Mouse (Mus musculus) cerebellum, adult 11 months (tissue): ENCODE data around the gene Baz2b.

Experiments
- DNase-seq: peaks from one replicate; pipeline ENCODE4 v3.0.0; 2022

The Baz2b gene

DNA sequence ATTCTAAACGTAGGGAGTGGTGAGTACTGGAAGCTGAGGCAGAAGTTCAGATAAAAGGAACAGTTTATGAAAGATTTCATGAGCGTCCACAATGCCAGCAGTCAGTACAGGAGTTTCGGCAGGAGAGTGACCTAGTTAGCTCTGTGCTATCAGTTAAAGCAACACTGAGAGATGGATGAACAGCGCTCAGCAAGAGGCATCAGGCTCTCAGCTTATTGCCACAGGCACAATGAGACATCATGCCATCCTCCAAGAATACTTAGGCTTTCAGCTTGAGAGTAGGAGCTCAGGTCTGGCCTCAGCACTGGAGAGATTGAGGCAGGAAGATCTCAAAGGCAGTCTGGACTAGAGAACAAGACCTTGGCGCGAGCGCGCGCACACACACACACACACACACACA is 160.3 kb downstream of the Baz2b start:
- DNase-seq, result no peak

DNA sequence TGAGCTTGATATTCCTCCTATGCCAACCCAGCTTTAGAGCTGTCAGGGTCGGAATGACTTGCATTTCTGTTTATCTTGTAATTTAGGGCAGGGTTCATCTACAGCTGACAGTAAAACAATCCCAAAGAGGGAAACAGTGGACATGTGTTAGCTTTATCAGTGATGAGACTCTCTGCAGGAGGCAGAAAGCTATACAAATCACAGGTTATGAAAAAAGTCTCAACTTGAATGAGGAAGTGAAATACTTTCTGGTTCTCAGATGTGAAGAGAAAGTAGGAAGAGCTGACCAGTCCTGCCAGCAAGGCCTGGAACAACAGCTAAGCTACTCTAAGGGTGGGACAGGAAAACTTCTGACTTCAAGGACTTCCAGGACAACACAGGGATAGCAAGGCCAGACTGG is 163.6 kb downstream of the Baz2b start:
- no peak for DNase-seq

DNA sequence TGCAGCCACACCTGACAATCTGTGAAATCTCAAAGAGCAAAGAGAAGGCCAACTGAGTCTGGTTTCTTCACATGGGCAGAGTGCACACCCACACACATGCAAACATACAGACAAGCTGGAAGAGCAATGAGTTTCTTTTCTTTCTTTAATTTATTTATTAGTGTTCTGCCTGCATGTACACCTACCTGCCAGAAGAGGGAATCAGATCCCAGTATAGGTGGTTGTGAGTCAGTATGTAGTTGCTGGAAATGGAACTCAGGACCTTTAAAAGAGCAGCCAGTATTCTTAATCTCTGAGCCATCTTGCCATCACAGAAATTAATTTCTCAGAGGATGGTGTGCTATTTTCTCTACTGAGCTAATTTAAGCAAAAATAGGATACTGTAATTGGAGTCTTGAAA is 164.7 kb downstream of the Baz2b start:
- no peak for DNase-seq

DNA sequence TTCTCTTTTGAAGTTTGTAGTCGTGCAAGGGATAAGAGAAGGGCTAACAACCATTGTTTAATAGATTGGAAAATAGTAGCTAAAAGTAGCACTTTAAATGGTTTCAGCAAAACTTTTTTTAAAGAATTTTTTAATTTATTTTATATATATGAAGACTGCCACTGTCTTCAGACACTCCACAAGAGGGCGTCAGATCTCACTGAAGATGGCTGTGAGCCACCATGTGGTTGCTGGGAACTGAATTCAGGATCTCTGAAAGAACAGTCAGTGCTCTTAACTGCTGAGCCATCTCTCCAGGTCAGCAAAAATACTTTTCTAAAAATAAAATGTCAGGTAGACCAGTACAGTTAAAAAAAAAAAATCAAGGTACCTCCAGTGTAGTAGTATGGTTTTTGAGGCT is 165.1 kb downstream of the Baz2b start:
- no peak for DNase-seq

DNA sequence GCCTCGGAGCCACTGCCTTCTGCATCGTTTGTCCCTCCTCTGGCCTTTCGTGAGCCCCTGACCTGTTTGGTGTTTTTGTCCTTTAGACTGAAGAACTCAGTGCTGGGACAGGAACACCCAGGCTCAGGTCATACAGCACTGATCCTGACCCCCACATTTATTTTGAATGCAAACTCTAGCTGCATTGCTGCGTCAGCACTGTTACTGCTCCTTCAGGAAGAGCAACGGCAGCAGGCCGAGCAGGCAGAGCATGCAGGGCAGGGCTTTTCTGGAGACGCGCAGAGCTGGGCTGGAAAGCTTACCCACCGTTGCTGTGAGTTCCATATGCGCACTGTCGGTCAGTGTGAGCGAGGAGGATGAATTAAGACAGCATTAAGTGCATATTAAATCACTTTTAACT is 166.9 kb downstream of the Baz2b start:
- peak; percentile 37 for DNase-seq

DNA sequence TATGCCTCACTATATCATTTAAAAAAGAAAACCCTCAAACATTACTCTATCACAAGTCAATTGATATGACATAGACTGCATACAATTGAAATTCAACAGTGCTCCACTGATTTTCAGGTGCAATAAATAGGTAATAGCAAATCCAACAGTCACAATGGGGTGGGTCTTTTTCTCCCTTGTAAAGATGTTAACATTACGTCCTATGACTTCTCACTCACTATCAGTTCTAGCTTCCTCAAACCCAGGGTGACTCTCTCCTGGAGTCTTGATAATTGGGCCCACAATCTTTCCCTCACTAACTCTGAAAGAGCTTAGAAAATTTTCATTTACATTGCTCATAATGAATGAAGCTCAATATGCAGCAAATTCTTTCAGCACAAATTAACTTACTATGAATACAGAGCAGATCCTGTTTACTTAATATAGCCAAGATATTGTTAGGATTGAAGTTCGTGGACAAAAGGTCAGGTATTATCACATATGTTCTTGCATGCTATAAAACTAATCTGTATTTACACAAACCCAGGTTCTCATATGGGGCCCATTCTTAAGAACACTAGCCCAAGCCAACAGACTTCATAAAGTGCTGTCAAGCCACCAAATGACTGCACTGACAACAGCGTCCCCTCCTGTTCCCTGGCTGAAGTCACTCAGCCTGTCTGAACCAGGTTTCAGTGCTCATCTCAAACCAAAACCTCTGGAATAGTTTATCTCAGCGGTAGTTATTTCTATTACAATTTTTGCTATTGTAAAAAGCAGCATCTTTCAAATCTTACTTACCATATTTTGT is 168.0 kb downstream of the Baz2b start:
- DNase-seq, result no peak

DNA sequence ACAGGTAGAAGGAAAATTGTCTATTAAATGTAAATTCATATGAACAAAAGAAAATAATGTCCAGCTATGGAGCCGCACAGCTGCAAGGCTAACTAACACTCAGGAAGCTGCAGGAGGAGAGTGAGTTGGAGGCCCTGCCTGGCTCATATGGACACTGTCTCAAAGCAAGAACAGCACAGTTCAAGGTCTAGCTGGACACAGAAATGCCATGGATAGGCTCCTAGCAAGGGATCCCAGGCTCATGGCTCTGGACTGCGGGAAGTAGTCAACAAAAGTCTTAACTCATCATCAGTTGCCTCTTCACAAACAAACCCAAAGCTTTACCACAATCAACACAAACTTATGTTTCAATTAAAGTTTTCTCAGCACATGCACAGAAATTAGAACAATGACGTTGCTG is 169.5 kb downstream of the Baz2b start:
- no peak for DNase-seq

DNA sequence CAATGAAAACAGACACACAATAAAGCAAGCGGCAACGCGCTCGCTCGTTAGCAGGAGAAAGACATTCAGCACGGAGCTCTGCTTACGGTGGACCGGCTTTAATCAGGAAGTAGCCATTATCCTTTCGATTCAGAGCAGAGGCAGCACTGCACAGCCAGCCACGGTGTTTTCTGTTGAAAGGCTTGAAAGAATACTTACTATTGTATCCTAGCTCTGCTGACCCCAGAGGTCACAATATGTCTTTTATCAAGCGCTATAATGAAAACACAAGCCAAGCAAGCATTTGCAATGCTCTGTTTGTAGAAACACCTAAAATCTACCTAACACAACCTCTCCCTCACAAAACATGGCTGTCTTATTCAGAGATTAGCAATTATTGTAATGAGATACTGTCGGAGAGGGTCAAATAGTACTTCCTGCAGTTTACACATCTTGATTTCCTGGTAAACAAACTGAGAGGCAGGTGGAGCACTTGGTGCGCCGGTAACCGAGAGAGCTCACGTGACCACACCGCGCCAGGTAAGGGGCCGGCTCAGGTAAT is 172.6 kb downstream of the Baz2b start:
- DNase-seq, result peak; percentile 36

DNA sequence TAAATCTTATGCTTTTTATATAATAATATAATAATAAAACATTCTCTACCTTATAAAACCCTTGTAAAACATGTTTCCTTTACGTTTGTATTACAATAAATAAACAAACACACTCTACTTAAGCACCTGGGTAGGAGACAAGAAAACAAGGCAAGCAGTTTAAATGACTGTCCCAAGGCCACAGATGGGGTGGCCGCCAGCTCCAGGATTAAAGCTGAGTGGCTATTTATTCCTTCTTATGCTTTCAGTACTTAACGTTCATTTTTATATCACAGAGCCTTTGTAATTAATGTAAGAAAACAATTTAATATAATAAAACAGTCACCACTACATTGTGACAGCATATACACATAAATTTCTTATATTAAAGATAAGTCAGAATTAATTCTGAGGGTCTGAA is 173.3 kb downstream of the Baz2b start:
- no peak for DNase-seq

DNA sequence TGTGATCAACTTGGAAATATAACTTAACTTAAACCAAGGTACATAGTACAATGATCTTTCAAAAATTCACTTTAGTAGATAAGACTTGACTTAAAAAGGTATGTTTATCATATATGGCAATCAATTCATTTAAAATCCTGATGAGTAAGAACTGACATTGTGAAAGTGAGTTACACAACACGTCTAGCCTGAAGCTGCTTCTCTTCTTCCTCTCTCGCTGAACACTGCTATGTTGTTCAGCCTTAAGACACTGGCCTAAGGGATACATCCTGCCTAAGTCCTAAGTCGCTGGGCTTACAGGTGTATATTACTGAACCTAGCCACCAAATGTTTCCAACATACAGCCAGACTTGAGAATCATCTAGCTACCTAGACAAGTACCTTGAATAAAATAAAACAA is 178.6 kb downstream of the Baz2b start:
- DNase-seq, result no peak

DNA sequence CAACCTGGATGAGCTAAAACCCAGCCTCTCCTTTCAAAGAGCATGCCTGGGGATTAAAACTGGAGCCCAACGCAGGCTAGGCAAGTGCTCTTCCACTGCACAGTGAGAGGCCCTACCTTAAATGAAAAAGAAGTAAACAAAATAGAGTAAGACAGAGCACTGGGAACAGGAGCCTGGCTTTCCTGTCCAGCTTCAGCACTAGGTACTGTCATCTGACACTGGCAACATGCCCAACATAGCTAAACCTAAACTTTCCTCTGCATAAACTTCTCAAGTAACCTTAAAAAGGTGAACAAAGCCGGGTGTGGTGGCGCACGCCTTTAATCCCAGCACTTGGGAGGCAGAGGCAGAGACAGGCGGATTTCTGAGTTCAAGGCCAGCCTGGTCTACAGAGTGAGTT is 180.6 kb downstream of the Baz2b start:
- DNase-seq, result no peak

DNA sequence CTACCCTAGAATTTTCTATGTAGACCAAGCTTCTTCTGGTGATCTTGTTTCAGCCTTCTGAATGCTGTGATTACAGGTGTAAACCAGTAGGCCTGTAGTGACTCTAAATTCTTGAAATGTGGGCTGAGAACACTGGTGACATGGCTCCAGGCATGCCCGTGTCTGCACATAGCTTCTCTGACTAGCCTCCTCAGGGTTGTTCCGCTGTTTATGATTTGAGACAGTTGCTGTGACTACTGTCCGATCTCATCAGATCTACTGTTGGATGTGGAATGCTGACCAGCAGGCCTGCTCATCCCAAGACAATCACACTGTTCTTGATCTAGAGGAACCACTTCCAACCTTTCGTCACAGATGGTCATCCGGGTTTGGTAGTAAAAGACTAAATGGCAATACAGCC is 182.5 kb downstream of the Baz2b start:
- no peak for DNase-seq

DNA sequence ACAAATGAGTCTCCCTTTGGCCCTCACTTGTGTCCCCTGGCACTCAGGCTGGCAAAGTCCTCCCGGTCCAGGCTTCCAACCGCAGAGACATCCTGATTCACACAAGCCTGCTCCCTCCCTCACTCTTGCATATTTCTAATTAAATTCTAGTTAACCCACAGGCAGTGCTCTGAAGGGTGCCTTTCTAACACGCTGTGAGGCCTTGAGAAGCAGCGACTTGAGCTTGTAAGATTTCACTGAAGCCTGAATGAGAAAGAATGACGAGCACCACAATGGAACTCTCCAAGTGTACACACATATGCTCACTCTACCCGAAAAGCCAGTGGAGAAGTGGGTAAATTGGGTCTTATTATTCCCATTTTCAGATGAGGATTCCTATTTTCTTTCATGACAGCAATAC is 183.1 kb downstream of the Baz2b start:
- no peak for DNase-seq

DNA sequence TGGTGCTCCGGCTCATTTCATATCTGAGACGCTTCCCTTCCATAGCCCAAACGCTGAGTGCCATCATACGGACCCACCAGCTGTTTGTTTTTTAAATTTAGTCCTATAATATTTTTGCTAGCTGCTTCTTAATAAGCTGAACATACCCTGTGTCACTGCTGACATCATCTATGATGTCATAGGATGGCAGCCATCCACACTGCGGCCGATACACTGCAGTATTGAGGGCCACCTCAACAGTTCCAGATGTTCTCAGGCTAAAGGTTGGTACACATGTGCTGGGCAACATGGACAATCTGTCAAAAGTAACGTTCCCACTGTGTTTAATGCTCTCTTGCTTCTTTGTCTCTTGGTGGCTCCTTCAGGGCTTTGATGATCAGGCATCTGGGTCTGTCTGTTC is 185.9 kb downstream of the Baz2b start:
- DNase-seq, result no peak

DNA sequence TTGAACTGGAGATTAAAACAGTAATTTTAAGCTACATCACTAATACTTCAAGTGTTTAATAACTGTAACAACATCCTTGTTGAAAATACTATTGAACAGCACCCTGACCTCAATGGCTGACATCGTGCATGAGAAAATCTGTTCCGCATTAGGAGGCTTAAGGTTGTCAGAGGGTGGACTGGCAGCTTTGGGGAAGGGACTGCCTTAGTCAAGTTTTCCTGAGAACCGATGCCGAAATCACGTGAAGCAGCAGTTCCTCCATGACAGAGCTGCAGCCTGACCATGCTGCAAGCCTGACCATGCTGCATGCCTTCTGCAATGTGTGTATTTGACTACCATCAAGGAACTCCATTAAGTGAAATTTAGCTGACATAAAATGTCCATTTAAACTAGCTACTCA is 188.1 kb downstream of the Baz2b start:
- DNase-seq, result no peak

DNA sequence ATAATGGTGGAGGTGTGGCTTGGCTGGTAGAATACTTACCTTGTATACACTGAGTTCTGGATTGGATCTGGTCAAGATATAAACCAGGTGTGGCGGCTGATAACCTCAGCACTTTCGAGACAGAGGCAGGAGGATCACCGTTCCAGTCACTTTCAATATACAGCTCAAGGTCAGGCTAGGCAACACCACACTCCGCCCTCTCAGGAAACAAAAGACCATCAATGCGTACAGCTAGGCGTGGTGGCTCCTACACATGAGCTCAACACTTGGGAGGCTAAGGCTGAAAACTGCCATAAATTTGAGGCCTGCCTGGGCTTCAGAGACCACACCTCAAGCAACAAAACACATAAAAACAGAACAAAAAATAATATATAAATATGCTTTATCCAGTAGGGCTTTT is 188.5 kb downstream of the Baz2b start:
- DNase-seq, result no peak

DNA sequence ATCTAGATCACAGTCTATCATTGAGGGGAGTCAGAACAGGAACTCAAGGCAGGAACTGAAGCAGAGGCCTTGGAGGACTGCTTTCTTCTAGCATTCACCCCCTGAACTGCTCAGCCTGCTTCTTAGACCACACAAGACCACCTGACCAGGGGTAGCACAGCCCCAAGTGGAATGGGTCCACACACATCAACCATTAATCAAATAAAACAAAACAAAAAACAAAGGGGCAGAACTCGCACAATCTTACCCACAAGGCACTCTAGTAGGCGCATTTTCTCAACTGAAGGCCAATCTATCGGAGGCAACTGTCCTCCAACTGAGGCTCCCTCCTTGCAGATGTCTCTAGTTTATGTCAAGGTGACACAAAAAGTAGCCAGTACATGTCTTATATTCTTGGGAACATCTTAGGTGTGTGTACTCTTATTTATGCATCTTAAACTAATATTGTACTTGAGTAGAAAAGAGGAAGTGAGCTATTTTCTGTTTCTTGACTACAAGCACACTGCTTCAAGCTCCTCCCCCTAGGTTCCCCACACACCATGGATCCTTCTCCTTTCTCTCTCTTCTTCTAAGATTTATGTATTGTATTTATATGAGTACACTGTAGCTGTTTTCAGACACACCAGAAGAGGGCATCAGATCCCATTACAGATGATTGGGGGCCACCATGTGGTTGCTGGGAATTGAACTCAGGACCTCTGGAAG is 189.9 kb downstream of the Baz2b start:
- DNase-seq, result no peak

DNA sequence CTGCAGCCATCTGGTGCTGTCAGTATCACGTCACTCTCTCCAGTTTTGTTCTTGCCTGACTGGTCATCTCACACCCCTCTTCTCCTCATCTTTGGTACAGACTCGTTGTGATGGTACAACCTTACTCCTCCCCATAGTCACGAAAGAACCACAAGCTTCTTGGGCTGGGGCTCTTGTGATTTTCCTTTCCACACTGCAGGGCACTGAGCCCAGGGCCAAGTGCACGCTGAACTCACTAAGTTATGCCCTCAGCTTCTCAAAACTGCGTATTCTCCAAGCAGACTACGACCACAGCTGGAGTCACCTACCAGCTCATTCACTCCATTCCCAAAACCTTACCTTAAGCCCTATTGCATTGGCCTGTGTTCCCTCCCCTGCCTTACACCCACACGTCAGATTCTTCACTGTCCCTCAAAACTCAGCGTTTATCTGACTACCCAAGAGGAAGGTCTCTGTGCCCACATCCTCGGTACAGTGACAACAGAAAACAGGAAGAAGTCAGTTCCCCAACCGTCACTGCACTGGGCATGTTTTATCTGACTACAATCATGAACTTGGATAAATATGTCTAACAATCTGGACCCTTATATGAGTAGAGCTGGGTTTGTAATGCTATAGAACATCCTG is 190.7 kb downstream of the Baz2b start:
- no peak for DNase-seq

DNA sequence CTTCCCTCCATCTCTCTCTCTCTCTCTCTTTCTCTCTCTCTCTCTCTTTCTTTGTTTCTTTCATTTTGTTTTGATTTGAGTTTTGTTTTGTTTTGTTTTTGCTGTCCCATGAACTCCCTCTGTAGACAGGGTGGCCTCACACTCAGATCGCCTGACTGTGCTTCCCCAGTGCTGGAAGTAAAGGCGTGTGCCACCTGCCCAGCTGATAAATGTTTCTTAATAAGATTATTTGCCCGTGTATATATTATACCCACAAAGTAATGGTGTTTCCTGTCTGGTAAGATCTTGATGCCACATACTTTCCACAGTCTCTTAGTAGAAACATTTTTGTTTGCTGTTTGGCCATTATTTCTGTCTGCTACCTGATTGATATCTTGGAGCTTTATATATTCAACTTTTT is 198.1 kb downstream of the Baz2b start:
- no peak for DNase-seq

DNA sequence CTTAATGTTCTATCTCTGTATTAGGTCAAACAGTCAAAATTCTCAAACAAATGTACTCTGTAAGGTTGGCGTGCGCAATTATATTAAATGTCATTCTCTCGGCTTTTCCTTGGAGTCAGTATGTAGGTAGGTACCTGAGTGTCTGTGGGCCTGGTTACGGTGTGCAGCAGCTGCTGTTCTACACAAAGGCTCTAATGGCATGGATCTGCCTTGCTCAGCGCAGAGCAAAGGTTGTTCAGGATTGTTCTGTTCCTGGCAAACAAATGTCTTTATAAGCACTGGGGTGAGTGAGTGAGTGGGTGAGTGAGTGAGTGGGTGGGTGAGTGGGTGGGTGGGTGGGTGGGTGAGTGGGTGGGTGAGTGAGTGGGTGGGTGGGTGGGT is 206.0 kb downstream of the Baz2b start:
- DNase-seq, result no peak

DNA sequence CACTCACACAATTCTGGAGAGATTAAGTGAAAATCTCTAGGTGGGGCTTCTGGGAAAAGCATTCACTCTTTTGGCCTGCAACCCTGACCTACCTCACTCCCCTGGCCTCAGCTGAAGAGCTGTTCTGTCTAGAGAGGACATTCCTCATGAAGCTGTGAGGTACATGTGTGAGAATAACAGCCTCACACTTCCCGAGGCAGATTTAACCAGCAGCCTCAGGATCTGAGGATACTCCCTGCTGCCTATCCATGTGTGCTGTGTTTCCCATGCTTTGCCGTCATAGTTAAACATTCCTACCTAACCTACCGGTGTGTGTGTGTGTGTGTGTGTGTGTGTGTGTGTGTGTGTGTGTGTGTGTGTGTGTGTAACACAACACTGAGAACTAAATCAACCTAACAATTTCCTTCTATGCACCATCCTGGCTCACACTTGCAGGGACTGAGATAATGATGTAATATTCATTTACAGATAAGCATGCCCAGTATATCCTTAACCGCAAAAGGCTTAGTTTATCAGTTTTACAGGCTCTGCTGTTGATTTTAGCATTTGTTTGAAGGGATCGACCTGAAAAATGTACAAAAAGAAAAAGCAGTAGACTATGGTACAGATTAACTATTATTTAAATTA is 206.5 kb downstream of the Baz2b start:
- DNase-seq, result no peak

DNA sequence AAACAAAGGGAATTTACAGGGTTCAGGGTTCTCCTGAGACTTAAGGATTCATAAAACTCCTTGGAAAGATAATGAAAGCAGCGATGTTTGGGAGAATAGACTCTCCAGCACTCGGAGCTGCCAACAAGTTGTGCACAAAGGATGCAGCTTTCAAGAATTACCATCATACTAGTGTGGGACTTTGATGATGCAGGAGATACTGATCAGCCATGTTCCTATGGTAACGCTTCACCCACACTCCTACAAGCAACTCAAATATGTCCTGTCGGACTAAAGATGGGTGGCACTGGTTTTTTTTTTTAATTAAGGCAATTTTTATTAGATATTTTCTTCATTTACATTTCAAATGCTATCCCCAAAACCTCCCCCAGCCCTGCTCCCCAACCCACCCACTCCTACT is 209.4 kb downstream of the Baz2b start:
- no peak for DNase-seq

DNA sequence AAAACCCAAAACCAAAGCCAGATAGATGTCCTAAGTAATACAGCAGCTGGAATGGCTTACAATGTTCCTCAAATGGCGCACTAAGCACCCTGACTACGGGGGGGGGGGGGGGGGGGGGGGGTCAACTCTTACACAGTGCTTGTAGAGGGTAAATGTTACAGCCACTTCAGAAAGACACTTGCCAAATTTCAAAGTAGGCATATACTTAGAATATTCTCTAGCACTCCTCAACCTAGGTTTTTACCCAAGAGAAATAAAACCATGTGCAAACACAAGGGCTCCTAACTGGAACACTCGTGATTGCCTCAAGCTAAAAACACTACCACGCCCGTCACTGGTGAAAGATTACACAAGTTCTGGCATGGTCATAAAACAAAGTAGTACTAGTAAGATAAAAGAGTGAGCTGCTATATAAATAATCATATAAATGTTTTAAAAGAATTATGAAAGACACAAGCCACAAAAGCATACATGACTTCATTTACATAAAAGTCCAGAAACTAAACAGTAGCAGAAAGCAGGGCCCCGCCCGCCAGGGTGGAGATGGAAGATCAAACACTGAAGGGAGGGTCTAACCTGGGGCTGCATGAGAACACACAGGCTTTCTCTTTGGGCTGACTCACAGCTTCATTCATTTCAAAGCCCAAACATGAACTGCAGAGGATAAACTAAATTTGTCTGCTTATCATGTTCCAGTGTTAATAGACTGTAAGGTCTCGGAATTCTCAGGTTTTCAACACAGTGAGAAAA is 212.0 kb downstream of the Baz2b start:
- DNase-seq, result no peak
